Mouse (Mus musculus) adrenal gland, postnatal 14 days (tissue): ENCODE results near the gene Nt5dc1. TPM values are rescaled to one million over a fixed set of nuclear protein-coding genes. Genes with fewer than 3 reads are reported as not detected.

Source experiments
- total RNA-seq: library from RNA; stranded (reverse); gene quantifications from 2 replicates; pipeline ENCODE4 v1.2.3, GENCODE M21; 2021

The Nt5dc1 gene
- total RNA-seq, 1 experiment from 2014 or later: 20.2 TPM

Other genes starting within 250 kb of the Nt5dc1 start
- gene Dse, start 210.8 kb downstream of the Nt5dc1 start, total RNA-seq: 10.9 and 12.2 TPM in 2 replicates
- gene Tspyl1, start 136.4 kb downstream of the Nt5dc1 start, total RNA-seq: 52.2 and 54.2 TPM in 2 replicates
- 12.5 and 16.1 TPM in 2 replicates for gene Tspyl4, start 121.1 kb downstream of the Nt5dc1 start, total RNA-seq
- 0.19 and 0.30 TPM in 2 replicates for gene Col10a1, start 28.6 kb downstream of the Nt5dc1 start, total RNA-seq
- gene Frk, start 64.8 kb upstream of the Nt5dc1 start, total RNA-seq: 8.5 and 8.6 TPM in 2 replicates